Comparison of ENCODE assay signal across 10 mouse cellular contexts in the genomic region with DNA sequence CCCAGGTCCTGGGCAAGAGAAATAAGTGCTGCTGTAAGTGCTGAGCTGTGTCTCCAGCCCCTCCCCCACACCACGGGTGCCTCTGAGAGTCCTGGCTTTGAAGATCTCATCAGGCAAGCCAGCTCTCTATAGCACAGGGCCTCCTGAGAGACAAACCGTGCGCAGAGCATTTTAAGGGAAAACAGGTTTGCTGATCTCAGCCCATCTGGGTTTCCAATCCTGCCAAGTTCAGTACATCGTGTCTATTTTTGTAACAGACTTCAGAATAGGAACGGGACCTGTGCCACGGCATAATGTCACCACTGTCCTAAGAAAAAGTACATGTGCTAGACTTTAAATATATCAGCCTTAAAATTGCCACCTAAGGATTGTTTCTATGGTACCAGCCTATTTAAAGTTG. TPM values are rescaled to one million over a fixed set of nuclear protein-coding genes. Genes with fewer than 3 reads are reported as not detected.
DNase-seq lines count a peak whose midpoint lies in the region; ATAC-seq and TF ChIP-seq lines count a peak whose summit lies in the region.
"Had no signal": no experiment of that assay in that cellular context is flagged by ENCODE, and none has a peak within 500 bp of the region (broad histone marks: within the 10 kb centered on the region; RNA-seq: fewer than 3 reads in every experiment).

No protein-coding gene starts in this region.

- no peaks in the 10 kb centered on the region for H3K9me3 ChIP-seq in intestine, postnatal 0 days (ENCODE audit: control insufficient read depth)
- H3K9me3 ChIP-seq: limb, embryonic 15.5 days had no signal

- peaks cover 11% of the 10 kb centered on the region for H3K4me1 ChIP-seq in heart, adult 2 months (ENCODE audit: control insufficient read depth, insufficient read depth, low read length)
- H3K4me1 ChIP-seq in lung, adult 2 months (ENCODE audit: control insufficient read depth, insufficient read depth, low read length) = peaks cover 3% of the 10 kb centered on the region; the same call in 1 of the 2 replicates
- H3K4me1 ChIP-seq in intestine, postnatal 0 days (replicated peaks; ENCODE audit: control insufficient read depth, insufficient read depth, low read length) = peaks cover 12% of the 10 kb centered on the region; the same call in 1 of the 2 replicates

- TF ChIP-seq CTCF in heart, adult 2 months (IDR thresholded peaks at IDR 0.05) = no peak
- TF ChIP-seq CTCF in lung, adult 2 months (IDR thresholded peaks at IDR 0.05; ENCODE audit: insufficient read depth, low read length) = no peak
- TF ChIP-seq CTCF in intestine, postnatal 0 days (IDR thresholded peaks at IDR 0.05; ENCODE audit: low read depth) = no peak

- TF ChIP-seq EP300 in heart, adult 2 months (IDR thresholded peaks at IDR 0.05; ENCODE audit: insufficient read depth, low read depth, low read length) = no peak

- H3K36me3 ChIP-seq in heart, adult 2 months (ENCODE audit: control insufficient read depth, insufficient read depth, low read length) = no peaks in the 10 kb centered on the region
- H3K36me3 ChIP-seq in intestine, postnatal 0 days (ENCODE audit: control insufficient read depth, insufficient read depth) = peaks cover 1% of the 10 kb centered on the region; the same call in 1 of the 2 replicates

- no peak for TF ChIP-seq POLR2A in heart, adult 2 months (IDR thresholded peaks at IDR 0.05; ENCODE audit: insufficient read depth, low read depth, low read length)
- TF ChIP-seq POLR2A in lung, adult 2 months (IDR thresholded peaks at IDR 0.05; ENCODE audit: borderline replicate concordance, extremely low read depth, low read depth, low read length) = no peak

- H3K4me2 ChIP-seq in intestine, postnatal 0 days (replicated peaks; ENCODE audit: low read depth) = no peak overlapping the region
- H3K4me2 ChIP-seq: limb, embryonic 15.5 days had no signal

- H3K9ac ChIP-seq in heart, adult 2 months (ENCODE audit: low read depth, low read length) = no peak overlapping the region
- H3K9ac ChIP-seq in intestine, postnatal 0 days (ENCODE audit: low read depth, low read length) = no peak overlapping the region
- H3K9ac ChIP-seq: limb, embryonic 15.5 days had no signal

- H3K27ac ChIP-seq in heart, adult 2 months = 0 out of 2 replicates have a peak overlapping the region, but pooled peaks have one; percentile 15
- no peak overlapping the region for H3K27ac ChIP-seq in intestine, postnatal 0 days (ENCODE audit: low read depth, low read length)
- H3K27ac ChIP-seq: limb, embryonic 15.5 days had no signal

- ATAC-seq in intestine, postnatal 0 days = no peak

- no peaks in the 10 kb centered on the region for H3K79me2 ChIP-seq in heart, adult 2 months (replicated peaks; ENCODE audit: control insufficient read depth, insufficient read depth, low read length)

- intact Hi-C loops in heart, adult 2 months (cut with DNase I) = no loop called here
- intact Hi-C loops in heart, postnatal 36 days (cut with DNase I) = no loop called here

- DNase-seq in heart, adult 2 months = no peak
- DNase-seq in heart, postnatal 36 days = no peak
- peak; percentile 61 to 75 for DNase-seq in cerebellum, postnatal 25 days
- DNase-seq in layer of hippocampus, postnatal 25 days (ENCODE audit: extremely low spot score in 1 of 2, low spot score in 1 of 2) = peak; percentile 35 to 57
- DNase-seq in right cerebral cortex, postnatal 36 days (ENCODE audit: low spot score in 2 of 2) = peak; percentile 77 to 93
- DNase-seq in liver = no peak
- DNase-seq in lung, adult 2 months = no peak
- DNase-seq: thymus, adult 2 months had no signal

- WGBS in heart, adult 2 months = 7% methylated on average over 6 of the region's 6 CpGs
- 54% methylated on average over 6 of the region's 6 CpGs for WGBS in lung, adult 2 months
- WGBS in intestine, postnatal 0 days = 73% methylated on average over 6 of the region's 6 CpGs

- H3K27me3 ChIP-seq in heart, adult 2 months (ENCODE audit: control insufficient read depth, insufficient read depth, low read length) = no peaks in the 10 kb centered on the region
- no peaks in the 10 kb centered on the region for H3K27me3 ChIP-seq in intestine, postnatal 0 days (replicated peaks; ENCODE audit: control insufficient read depth, insufficient read depth, low read length)
- H3K27me3 ChIP-seq: limb, embryonic 15.5 days had no signal

- no peak overlapping the region for H3K4me3 ChIP-seq in heart, adult 2 months
- H3K4me3 ChIP-seq in lung, adult 2 months (replicated peaks; ENCODE audit: extremely low read depth, low read depth, low read length) = no peak overlapping the region
- H3K4me3 ChIP-seq in intestine, postnatal 0 days (ENCODE audit: low read depth, low read length) = no peak overlapping the region
- H3K4me3 ChIP-seq: limb, embryonic 15.5 days had no signal

RNA-seq across cellular contexts. Expression of a gene that starts 5.2 kb away (rescaled TPM):
- total RNA-seq in heart, adult 2 months (2021) = 10 to 100 TPM; 17.6 to 19.4 TPM
- 16.0 and 18.5 TPM in 2 replicates for polyA plus RNA-seq in heart, adult 2 months (2012; rRNA removed)
- 10 to 100 TPM; 17.9 to 21.7 TPM for total RNA-seq in heart, postnatal 36 days (2021)
- total RNA-seq in layer of hippocampus, postnatal 25 days (2021) = 10 to 100 TPM; 35.3 to 40.1 TPM
- 33.5 and 36.2 TPM in 2 replicates for polyA plus RNA-seq in lung, adult 2 months (2012; rRNA removed)
- polyA plus RNA-seq in intestine, postnatal 0 days (2015; fragmentation: Nextera tagmentation; extraction: Ambion mirVana) = 13.6 and 14.3 TPM in 2 replicates

RNA-seq across cellular contexts. Expression of a gene that starts 21.9 kb away (rescaled TPM):
- 1 to 10 TPM; 6.5 to 7.3 TPM for total RNA-seq in heart, adult 2 months (2021)
- polyA plus RNA-seq in heart, adult 2 months (2012; rRNA removed) = 23.4 and 28.4 TPM in 2 replicates
- 1 to 10 TPM; 6.5 to 7.0 TPM for total RNA-seq in heart, postnatal 36 days (2021)
- 10 to 100 TPM; 22.6 to 25.9 TPM for total RNA-seq in layer of hippocampus, postnatal 25 days (2021)
- 34.6 and 38.4 TPM in 2 replicates for polyA plus RNA-seq in lung, adult 2 months (2012; rRNA removed)
- polyA plus RNA-seq in intestine, postnatal 0 days (2015; fragmentation: Nextera tagmentation; extraction: Ambion mirVana) = 15.4 and 19.0 TPM in 2 replicates

RNA-seq across cellular contexts. Expression of a gene that starts 21.9 kb away (rescaled TPM):
- 1 to 10 TPM; 8.0 to 8.5 TPM for total RNA-seq in heart, adult 2 months (2021)
- 15.5 and 15.9 TPM in 2 replicates for polyA plus RNA-seq in heart, adult 2 months (2012; rRNA removed)
- total RNA-seq in heart, postnatal 36 days (2021) = 10 to 100 TPM; 12.4 to 12.5 TPM
- total RNA-seq in layer of hippocampus, postnatal 25 days (2021) = 10 to 100 TPM; 30.3 to 40.8 TPM
- polyA plus RNA-seq in lung, adult 2 months (2012; rRNA removed) = 34.7 and 40.9 TPM in 2 replicates
- 28.8 and 37.3 TPM in 2 replicates for polyA plus RNA-seq in intestine, postnatal 0 days (2015; fragmentation: Nextera tagmentation; extraction: Ambion mirVana)

RNA-seq across cellular contexts. Expression of a gene that starts 34.9 kb away (rescaled TPM):
- under 1 TPM in 1 of 2 experiments, not detected in 1; 0.10 TPM for total RNA-seq in heart, adult 2 months (2021)
- polyA plus RNA-seq in heart, adult 2 months (2012; rRNA removed) = 0.04 TPM in 1 of 2 replicates, not detected in the other
- total RNA-seq in heart, postnatal 36 days (2021) = under 1 TPM in 1 of 2 experiments, not detected in 1; 0.17 TPM
- total RNA-seq in layer of hippocampus, postnatal 25 days (2021) = not detected
- polyA plus RNA-seq in lung, adult 2 months (2012; rRNA removed) = 0.06 TPM in 1 of 2 replicates, not detected in the other
- polyA plus RNA-seq in intestine, postnatal 0 days (2015; fragmentation: Nextera tagmentation; extraction: Ambion mirVana) = 0.12 TPM in 1 of 2 replicates, not detected in the other
- polyA plus RNA-seq: thymus, adult 2 months had no signal

RNA-seq across cellular contexts. Expression of a gene that starts 44.4 kb away (rescaled TPM):
- 10 to 100 TPM; 38.3 to 43.6 TPM for total RNA-seq in heart, adult 2 months (2021)
- polyA plus RNA-seq in heart, adult 2 months (2012; rRNA removed) = 36.9 and 37.7 TPM in 2 replicates
- total RNA-seq in heart, postnatal 36 days (2021) = 10 to 100 TPM; 39.1 to 42.0 TPM
- total RNA-seq in layer of hippocampus, postnatal 25 days (2021) = 10 to 100 TPM; 45.9 to 46.2 TPM
- 122 and 144 TPM in 2 replicates for polyA plus RNA-seq in lung, adult 2 months (2012; rRNA removed)
- 45.3 and 48.4 TPM in 2 replicates for polyA plus RNA-seq in intestine, postnatal 0 days (2015; fragmentation: Nextera tagmentation; extraction: Ambion mirVana)

Comparison
In these comparisons a context has a peak if more than half of its experiments do, and no peak if none do; other contexts are left out.
1. DNase-seq: peak in cerebellum, postnatal 25 days (2 of 2), layer of hippocampus, postnatal 25 days (2 of 2) and right cerebral cortex, postnatal 36 days (2 of 2); none in heart, adult 2 months (0 of 2), heart, postnatal 36 days (0 of 2), liver (single experiment) and lung, adult 2 months (single experiment).